Mouse (Mus musculus) kidney, postnatal 36 days (tissue): Measurements from ENCODE around the gene Gm49391.
"Not testable (repeated sequence)": the region's sequence is repeated elsewhere in the genome, so short reads cannot be mapped to it uniquely, and the experiment has no call there.

Source experiments
- DNase-seq, 2 experiments: peaks; one replicate each; pipeline ENCODE4 v3.0.0; 2021 to 2022; ENCODE audit warnings: mixed read lengths in 2 of 2

Gene Gm49391

DNA sequence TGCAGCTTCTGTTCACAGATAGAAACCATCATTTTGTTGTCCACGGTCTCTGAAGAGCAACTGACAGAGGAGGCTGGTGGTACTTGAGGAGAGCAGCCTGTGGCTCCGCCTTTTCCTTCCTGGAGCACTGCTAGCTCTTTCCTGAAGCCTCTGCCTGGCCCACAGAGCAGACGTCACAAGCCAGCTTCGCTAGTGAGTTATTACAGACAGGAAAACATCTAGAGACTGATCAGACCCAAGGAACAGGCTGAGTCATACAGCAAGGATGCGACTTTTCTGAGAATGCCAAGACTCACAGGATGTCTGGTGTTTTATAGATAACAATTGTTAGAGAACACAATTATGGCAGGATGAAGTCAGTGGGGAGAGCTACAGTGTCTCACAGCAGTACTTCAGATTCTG lies at the start of gene Gm49391, which contains the start of gene Ctla2a:
Gene Gm49391 (minus strand): TSS at position 72 of the 402 bp plus-strand sequence.
Gene Ctla2a (minus strand): TSS at position 126 of the 402 bp plus-strand sequence.
- peak; percentile 64 to 80 for DNase-seq

DNA sequence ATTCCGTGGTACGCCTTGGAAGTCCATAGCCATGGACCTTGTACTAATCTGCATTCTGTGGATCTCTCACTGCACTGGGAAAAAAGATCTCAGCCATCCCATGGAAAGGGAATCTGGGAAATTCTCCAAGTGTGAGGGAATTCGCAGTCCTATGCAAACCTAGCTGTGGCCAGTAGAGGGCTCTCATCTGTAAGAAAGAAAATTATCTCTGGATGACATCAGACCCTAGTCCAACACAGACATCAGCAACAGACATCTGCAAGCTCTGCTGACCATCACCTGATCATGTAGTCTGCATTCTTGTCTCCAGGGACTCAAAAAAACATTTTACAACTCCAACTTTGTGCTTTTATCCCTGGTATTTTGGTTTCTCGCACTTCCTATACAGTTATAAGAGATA lies 35.9 kb upstream of the Gm49391 start:
- peak in 1 of 2 experiments; percentile 6 for DNase-seq

DNA sequence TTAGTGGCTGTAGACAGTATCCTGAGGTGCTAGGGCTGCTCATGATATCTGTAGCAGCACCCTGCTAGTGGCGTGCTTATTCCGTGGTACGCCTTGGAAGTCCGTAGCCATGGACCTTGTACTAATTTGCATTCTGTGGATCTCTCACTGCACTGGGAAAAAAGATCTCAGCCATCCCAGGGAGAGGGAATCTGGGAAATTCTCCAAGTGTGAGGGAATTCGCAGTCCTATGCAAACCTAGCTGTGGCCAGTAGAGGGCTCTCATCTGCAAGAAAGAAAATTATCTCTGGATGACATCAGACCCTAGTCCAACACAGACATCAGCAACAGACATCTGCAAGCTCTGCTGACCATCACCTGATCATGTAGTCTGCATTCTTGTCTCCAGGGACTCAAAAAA lies 27.6 kb upstream of the Gm49391 start:
- not testable (repeated sequence) for DNase-seq

DNA sequence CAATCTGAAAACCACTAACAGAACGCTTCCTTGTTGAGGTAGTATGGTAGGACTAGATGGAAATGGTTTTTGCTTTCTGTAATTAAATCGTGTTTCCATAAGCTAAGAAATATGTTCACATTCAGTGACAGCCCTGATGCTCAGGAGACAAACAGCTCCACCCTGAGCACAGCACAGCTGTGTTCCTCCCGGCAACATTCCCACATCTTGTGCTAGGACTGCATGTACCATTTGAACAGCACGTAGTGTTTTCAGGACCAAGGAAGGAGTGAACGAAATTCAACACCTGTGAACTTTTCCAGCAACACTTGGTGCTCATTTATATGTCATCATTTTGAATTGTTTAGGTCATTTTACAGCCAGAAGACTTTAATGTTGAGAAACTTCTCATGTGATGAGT lies 25.3 kb upstream of the Gm49391 start:
- DNase-seq = peak in 1 of 2 experiments; percentile 12

DNA sequence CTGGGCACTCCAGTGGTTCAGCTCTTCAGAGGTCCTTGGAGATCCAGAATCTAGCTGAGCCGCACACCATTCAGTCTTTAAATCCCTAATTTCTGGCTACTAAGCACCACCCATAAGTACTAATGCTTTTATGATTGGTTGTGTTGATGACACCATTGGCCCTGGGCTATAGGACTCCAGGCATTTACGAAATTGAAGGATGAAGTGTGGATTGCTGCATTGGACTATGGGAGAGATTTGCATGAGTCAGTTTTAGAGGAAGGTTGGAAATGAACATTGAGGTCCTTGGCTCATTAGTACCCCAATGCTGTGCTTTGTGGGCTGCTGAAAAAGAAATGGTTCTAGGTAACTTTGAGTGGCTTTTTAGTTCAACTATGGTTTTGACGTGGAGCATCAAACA lies 5.5 kb upstream of the Gm49391 start, which contains the start of gene Tpbpa:
Gene Tpbpa (minus strand): TSS at position 101 of the 400 bp plus-strand sequence.
- not testable (repeated sequence) for DNase-seq

DNA sequence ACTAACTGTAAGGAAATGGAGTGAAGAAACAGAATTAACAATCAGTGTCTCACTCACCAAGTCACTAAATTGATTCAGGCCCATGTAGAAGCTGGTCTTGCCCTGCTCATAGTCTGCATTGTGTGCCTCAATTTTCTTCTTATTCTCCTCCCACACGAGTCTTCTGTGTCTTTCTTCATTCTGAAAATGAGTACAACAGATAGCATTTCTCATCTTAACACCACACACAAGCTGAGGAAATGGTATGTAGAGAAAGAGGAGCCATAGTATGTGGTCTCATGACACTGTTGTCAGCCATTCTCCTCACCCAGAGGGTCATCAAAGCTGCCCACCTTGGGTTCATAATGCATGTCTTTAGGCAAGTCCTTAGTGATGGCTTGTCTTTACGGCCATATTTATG lies 881 bp downstream of the Gm49391 start, which contains the start of gene Gm49393:
Gene Gm49393 (minus strand): TSS at position 101 of the 400 bp plus-strand sequence.
- not testable (repeated sequence) for DNase-seq

DNA sequence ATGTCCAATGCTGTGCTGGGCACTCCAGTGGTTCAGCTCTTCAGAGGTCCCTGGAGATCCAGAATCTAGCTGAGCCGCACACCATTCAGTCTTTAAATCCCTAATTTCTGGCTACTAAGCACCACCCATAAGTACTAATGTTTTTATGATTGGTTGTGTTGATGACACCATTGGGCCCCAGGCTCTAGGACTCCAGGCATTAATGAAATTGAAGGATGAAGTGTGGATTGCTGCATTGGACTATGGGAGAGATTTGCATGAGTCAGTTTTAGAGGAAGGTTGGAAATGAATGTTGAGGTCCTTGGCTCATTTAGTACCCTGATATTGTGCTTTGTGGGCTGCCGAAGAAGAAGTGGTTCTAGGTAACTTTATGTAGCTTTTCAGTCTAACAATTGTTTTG lies 31.6 kb downstream of the Gm49391 start, which contains the start of gene Tpbpb:
Gene Tpbpb (minus strand): TSS at position 101 of the 400 bp plus-strand sequence.
- DNase-seq = not testable (repeated sequence)

DNA sequence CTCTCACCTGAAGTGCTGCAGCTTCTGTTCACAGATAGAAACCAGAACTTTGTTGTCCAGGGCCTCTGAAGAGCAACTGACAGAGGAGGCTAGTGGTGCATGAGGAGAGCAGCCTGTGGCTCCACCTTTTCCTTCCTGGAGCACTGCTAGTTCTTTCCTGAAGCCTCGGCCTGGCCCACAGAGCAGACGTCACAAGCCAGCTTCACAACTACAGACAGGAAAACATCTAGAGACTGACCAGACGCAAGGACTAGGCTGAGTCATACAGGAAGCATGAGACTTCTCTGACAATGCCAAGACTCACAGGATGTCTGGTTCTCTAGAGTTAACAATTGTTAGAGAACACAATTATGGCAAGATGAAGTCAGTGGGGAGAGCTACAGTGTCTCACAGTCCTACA lies 39.0 kb downstream of the Gm49391 start, which contains the start of gene Ctla2b:
Gene Ctla2b (minus strand): TSS at position 120 of the 400 bp plus-strand sequence.
- DNase-seq = peak; percentile 47 to 74

DNA sequence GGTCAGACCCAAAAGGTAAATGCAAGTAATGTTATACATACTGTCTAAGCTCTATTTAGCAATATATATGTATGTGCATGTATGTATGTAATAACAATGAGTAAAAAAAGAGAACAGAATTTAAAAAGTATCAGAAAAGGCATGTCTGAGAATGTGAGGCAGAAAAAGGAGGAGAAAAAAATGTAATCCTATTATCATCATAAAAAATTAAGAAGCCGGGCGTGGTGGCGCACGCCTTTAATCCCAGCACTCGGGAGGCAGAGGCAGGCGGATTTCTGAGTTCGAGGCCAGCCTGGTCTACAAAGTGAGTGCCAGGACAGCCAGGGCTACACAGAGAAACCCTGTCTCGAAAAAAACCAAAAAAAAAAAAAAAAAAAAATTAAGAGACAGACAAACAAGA lies 39.6 kb downstream of the Gm49391 start, which contains the start of gene Gm49392:
Gene Gm49392 (minus strand): TSS at position 101 of the 400 bp plus-strand sequence.
- DNase-seq = not testable (repeated sequence)

DNA sequence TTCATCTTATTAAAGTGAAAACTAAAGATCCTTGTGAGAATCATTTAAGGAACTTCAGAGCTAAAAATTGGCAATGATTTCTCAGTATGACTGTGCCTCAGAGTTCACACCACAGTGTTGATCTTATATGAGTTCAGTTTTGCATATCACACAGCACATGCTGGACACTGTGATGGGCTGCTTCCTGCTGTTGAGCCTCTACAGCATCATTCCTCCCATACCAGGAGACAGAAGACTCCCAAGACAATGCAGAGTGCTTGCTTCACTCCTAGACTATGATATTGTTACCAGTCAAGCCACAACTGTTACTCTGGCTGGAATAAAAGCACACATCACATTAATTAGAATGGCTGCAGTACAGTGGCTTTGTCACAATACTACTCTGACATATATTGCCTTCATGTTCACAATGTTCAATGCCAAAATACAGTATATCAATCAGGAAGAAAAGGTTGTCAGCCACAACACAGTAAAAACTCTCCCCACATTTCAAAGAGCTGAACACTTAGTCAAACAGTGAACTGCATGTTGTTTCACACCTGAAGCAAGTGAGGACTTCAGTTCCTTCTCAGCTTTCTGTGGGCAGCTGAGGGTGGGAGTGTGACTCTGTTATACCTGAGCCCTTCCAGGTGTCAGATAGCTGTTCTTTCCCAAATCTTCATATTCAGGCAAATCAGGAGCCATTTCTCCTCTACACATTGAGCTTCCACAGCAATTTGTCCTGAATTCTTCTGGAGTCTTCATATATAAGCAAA lies 40.8 kb downstream of the Gm49391 start:
- no peak for DNase-seq

DNA sequence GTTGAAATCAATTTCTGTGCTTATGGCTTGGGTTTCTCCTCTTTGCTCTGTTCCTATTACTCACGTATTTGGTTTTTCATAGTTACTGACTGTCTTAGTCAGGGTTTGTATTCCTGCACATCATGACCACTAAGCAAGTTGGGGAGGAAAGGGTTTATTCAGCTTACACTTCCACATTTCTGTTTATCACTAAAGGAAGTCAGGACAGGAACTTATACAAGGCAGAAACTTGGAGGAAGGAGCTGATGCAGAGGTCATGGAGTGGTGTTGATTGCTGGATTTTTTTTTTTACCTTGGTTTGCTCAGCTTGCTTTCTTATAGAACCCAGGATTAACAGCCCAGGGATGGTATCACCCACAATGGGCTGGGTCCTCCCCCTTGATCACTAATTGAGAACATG lies 44.1 kb downstream of the Gm49391 start:
- DNase-seq = no peak

DNA sequence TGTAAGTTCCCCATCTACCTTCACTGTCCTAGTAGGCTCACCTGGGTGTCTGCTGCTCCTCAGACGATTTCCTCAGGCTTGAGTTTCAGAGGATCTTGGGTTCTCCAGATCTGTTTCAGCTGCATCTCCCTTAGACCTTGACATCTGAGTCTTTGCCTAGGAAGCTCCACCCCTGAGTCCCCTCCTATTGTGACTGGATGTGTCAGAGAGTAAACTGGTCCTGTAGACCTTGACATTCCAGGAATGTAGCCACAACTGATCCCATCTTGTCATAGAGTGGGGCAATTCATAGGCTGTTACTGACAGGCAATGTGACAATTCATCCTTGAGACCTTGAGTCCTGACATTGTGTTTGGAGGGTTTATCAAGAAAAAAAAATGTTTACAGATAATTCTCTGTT lies 72.1 kb downstream of the Gm49391 start, which contains the start of gene 4930486L24Rik:
Gene 4930486L24Rik (minus strand): TSS at position 195 of the 400 bp plus-strand sequence.
- DNase-seq = no peak

DNA sequence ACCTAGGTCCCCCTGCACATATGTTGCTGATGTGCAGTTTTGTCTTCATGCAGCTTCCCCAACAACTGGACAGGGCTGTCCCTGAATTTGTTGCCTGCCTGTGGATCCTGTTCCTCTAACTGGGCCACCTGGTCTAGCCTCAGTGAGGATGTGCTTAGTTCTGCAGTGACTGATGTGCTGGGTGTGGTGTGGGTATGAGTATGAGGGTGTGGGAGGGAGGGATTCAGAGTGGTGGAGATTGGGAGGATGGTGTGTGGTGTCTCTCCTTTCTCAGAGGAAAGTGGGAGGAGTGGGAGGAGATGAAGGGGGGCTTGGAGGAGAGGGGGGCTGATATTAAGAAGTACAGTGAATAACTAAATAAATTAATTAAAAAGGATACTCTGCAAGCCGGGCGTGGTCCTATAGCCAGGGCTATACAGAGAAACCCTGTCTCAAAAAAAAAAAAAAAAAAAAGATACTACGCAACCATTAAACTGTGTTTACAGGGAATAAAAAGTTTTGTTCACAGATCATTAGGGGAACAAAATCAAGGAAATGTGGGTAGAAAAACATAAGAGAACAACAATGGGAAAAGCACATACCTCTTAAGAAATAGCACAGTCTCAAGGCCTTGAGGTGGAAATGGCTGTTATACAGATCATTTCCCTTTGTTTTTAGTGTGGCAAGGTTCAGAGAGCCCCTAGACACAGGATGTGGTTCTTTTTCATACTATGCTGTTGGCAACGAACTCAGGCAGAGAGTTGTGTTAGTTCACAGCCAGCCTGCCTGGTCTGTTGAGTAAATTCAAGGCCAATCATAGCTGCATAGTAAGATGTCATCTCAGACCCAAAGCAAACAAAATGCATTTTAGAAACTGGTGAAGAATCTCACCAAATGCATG lies 87.9 kb downstream of the Gm49391 start:
- DNase-seq = peak in 1 of 2 experiments; percentile 3
